Comparison of ENCODE assay signal across 17 mouse cellular contexts in the genomic region with DNA sequence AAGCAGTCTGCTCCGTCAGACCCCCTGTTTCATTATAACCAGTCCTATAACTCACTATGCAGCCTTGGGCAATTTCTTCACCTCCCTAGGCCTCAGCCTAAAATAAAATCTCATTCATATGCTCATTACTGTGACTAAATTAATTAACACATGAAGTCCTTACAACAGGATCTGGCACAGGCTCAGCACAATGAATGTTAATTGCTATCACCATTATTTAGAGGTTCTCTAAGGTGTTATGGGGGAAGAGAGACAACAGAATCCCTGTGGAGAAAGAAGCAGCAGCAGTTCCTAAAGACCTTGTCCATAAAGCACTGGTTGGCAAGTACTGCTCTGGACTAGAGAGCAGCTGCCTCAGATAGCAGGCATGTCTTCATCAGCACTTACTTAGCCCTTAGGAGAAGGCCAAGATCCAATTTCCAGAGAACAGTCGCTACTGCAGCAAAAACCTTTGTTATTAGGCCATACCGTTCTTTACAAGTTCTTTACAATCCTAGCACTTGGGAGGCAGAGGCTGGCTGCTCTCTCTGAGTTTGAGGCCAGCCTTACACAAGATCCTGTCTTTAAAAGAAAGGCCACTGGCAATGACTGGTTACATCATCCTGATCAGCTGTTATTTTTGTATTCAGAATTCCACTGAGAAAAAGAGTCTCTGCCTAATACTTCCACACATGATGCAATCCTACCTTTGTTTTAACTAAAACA. TPM values are rescaled to one million over a fixed set of nuclear protein-coding genes. Genes with fewer than 3 reads are reported as not detected.
DNase-seq lines count a peak whose midpoint lies in the region; ATAC-seq and TF ChIP-seq lines count a peak whose summit lies in the region.
"Had no signal": no experiment of that assay in that cellular context is flagged by ENCODE, and none has a peak within 500 bp of the region (broad histone marks: within the 10 kb centered on the region; RNA-seq: fewer than 3 reads in every experiment).

No protein-coding gene starts in this region.

- H3K27me3 ChIP-seq in heart, postnatal 0 days (ENCODE audit: control insufficient read depth, insufficient read depth, low read length), result no peaks in the 10 kb centered on the region
- H3K27me3 ChIP-seq in midbrain, postnatal 0 days (ENCODE audit: insufficient read depth, low read length), result no peaks in the 10 kb centered on the region
- H3K27me3 ChIP-seq in midbrain, embryonic 11.5 days (ENCODE audit: control insufficient read depth, insufficient read depth, low read length), result no peaks in the 10 kb centered on the region
- H3K27me3 ChIP-seq in forebrain, embryonic 13.5 days, result no peaks in the 10 kb centered on the region
- H3K27me3 ChIP-seq in neural tube, embryonic 15.5 days (replicated peaks), result no peaks in the 10 kb centered on the region

- no peak for ATAC-seq in heart, postnatal 0 days (ENCODE audit: insufficient read depth, low read depth)
- ATAC-seq in midbrain, postnatal 0 days (ENCODE audit: low FRiP score), result no peak
- no peak for ATAC-seq in midbrain, embryonic 11.5 days (ENCODE audit: low FRiP score)
- ATAC-seq in forebrain, embryonic 13.5 days, result 0 out of 2 replicates have a peak, but pooled peaks have one; percentile 17
- ATAC-seq in neural tube, embryonic 15.5 days (ENCODE audit: low FRiP score), result no peak

- intact Hi-C loops in heart, postnatal 14 days (cut with DNase I), result loop anchor here (10.0 kb wide), 1 partner anchor 289 kb away; a partner anchor contains a TSS

- no peak for TF ChIP-seq EP300 in heart, postnatal 0 days (IDR thresholded peaks at IDR 0.05; ENCODE audit: low read depth)

- peaks cover 8% of the 10 kb centered on the region for H3K36me3 ChIP-seq in heart, postnatal 0 days (replicated peaks; ENCODE audit: control insufficient read depth, insufficient read depth, low read length)
- 0 out of 2 replicates have a peak, but pooled peaks cover 4% of the 10 kb centered on the region for H3K36me3 ChIP-seq in midbrain, postnatal 0 days (ENCODE audit: insufficient read depth, low read length)
- H3K36me3 ChIP-seq in midbrain, embryonic 11.5 days (ENCODE audit: control insufficient read depth, insufficient read depth, low read length), result 0 out of 2 replicates have a peak, but pooled peaks cover 3% of the 10 kb centered on the region
- peaks cover 8% of the 10 kb centered on the region for H3K36me3 ChIP-seq in forebrain, embryonic 13.5 days (ENCODE audit: poor library complexity, severe bottlenecking)
- peaks cover 9% of the 10 kb centered on the region for H3K36me3 ChIP-seq in neural tube, embryonic 15.5 days

- H3K9ac ChIP-seq in heart, postnatal 0 days (replicated peaks; ENCODE audit: low read depth, low read length), result peak overlapping the region; percentile 23; the same call in 1 of the 2 replicates
- H3K9ac ChIP-seq in midbrain, postnatal 0 days (replicated peaks; ENCODE audit: low read length, poor library complexity, severe bottlenecking), result no peak overlapping the region
- H3K9ac ChIP-seq in midbrain, embryonic 11.5 days (ENCODE audit: low read length), result no peak overlapping the region
- H3K9ac ChIP-seq in forebrain, embryonic 13.5 days, result no peak overlapping the region
- no peak overlapping the region for H3K9ac ChIP-seq in neural tube, embryonic 15.5 days (replicated peaks)

- H3K4me1 ChIP-seq in heart, postnatal 0 days (ENCODE audit: control insufficient read depth, insufficient read depth), result peaks cover 26% of the 10 kb centered on the region
- peaks cover 7% of the 10 kb centered on the region; the same call in 1 of the 2 replicates for H3K4me1 ChIP-seq in midbrain, postnatal 0 days (ENCODE audit: insufficient read depth, low read length)
- peaks cover 14% of the 10 kb centered on the region for H3K4me1 ChIP-seq in midbrain, embryonic 11.5 days (ENCODE audit: control insufficient read depth, insufficient read depth, low read length)
- H3K4me1 ChIP-seq in forebrain, embryonic 13.5 days, result peaks cover 67% of the 10 kb centered on the region
- H3K4me1 ChIP-seq in neural tube, embryonic 15.5 days, result peaks cover 55% of the 10 kb centered on the region

- H3K9me3 ChIP-seq in heart, postnatal 0 days (replicated peaks; ENCODE audit: control insufficient read depth, low read length), result no peaks in the 10 kb centered on the region
- H3K9me3 ChIP-seq in midbrain, postnatal 0 days (ENCODE audit: low read length), result no peaks in the 10 kb centered on the region
- H3K9me3 ChIP-seq in midbrain, embryonic 11.5 days (ENCODE audit: control insufficient read depth, low read length), result no peaks in the 10 kb centered on the region
- no peaks in the 10 kb centered on the region for H3K9me3 ChIP-seq in forebrain, embryonic 13.5 days (replicated peaks)
- no peaks in the 10 kb centered on the region for H3K9me3 ChIP-seq in neural tube, embryonic 15.5 days (replicated peaks)

- 55% methylated on average over 3 of the region's 3 CpGs for WGBS in heart, postnatal 0 days
- 21% methylated on average over 3 of the region's 3 CpGs for WGBS in midbrain, postnatal 0 days
- 24% methylated on average over 3 of the region's 3 CpGs for WGBS in midbrain, embryonic 11.5 days
- 17% methylated on average over 3 of the region's 3 CpGs for WGBS in forebrain, embryonic 13.5 days
- 12% methylated on average over 3 of the region's 3 CpGs for WGBS in neural tube, embryonic 15.5 days

- no peak for DNase-seq in heart, postnatal 0 days (ENCODE audit: low spot score)
- DNase-seq in heart, postnatal 14 days, result no peak
- DNase-seq in midbrain, postnatal 0 days (ENCODE audit: low spot score), result peak; percentile 43
- no peak for DNase-seq in midbrain, embryonic 11.5 days (ENCODE audit: low spot score, missing footprints)
- DNase-seq in testis, postnatal 14 days (ENCODE audit: low spot score), result no peak
- no peak for DNase-seq in left cerebral cortex, adult 18-20 months (ENCODE audit: low spot score in 2 of 2)
- DNase-seq: adrenal gland, adult 2 months had no signal

- no peak overlapping the region for H3K4me3 ChIP-seq in heart, postnatal 0 days (ENCODE audit: low read depth, low read length)
- H3K4me3 ChIP-seq in midbrain, postnatal 0 days (ENCODE audit: low read depth, low read length), result no peak overlapping the region
- no peak overlapping the region for H3K4me3 ChIP-seq in midbrain, embryonic 11.5 days (ENCODE audit: low read depth, low read length)
- H3K4me3 ChIP-seq in forebrain, embryonic 13.5 days, result no peak overlapping the region
- no peak overlapping the region for H3K4me3 ChIP-seq in neural tube, embryonic 15.5 days (replicated peaks)

- no peak overlapping the region for H3K4me2 ChIP-seq in heart, postnatal 0 days (ENCODE audit: low read depth, low read length)
- no peak overlapping the region for H3K4me2 ChIP-seq in midbrain, postnatal 0 days (ENCODE audit: low read depth, low read length, poor library complexity, severe bottlenecking)
- H3K4me2 ChIP-seq in midbrain, embryonic 11.5 days, result no peak overlapping the region
- H3K4me2 ChIP-seq in forebrain, embryonic 13.5 days, result peak overlapping the region; percentile 6; the same call in 1 of the 2 replicates
- no peak overlapping the region for H3K4me2 ChIP-seq in neural tube, embryonic 15.5 days

- no peak for TF ChIP-seq CTCF in heart, postnatal 0 days (IDR thresholded peaks at IDR 0.05; ENCODE audit: low read depth)
- TF ChIP-seq CTCF in midbrain, postnatal 0 days (IDR thresholded peaks at IDR 0.05), result no peak

- peak overlapping the region; percentile 20; the same call in 1 of the 2 replicates for H3K27ac ChIP-seq in heart, postnatal 0 days (ENCODE audit: low read depth)
- H3K27ac ChIP-seq in midbrain, postnatal 0 days (ENCODE audit: low read depth, low read length), result no peak overlapping the region
- H3K27ac ChIP-seq in midbrain, embryonic 11.5 days (ENCODE audit: low read depth, low read length), result no peak overlapping the region
- H3K27ac ChIP-seq in forebrain, embryonic 13.5 days, result peak overlapping the region; percentile 87
- H3K27ac ChIP-seq in neural tube, embryonic 15.5 days (replicated peaks), result peak overlapping the region; percentile 41; the same call in 1 of the 2 replicates
- H3K27ac ChIP-seq: kidney, postnatal 0 days had no signal

RNA-seq across cellular contexts. Expression of a gene that starts 4.6 kb away (rescaled TPM):
- total RNA-seq in heart, postnatal 0 days (2014; rRNA removed; ENCODE audit: low replicate concordance), result 8.7 and 9.4 TPM in 2 replicates
- 7.7 and 7.8 TPM in 2 replicates for polyA plus RNA-seq in heart, postnatal 0 days (2015; fragmentation: Nextera tagmentation; extraction: Ambion mirVana)
- total RNA-seq in heart, postnatal 14 days (2021), result 10 to 100 TPM; 10.2 to 11.1 TPM
- 8.8 and 10.7 TPM in 2 replicates for total RNA-seq in midbrain, postnatal 0 days (2014; rRNA removed)
- polyA plus RNA-seq in midbrain, postnatal 0 days (2015; fragmentation: Nextera tagmentation; extraction: Ambion mirVana), result 3.8 and 4.7 TPM in 2 replicates
- 12.5 and 13.3 TPM in 2 replicates for polyA plus RNA-seq in midbrain, embryonic 11.5 days (2014; fragmentation: Nextera tagmentation; extraction: Ambion mirVana)
- polyA plus RNA-seq in forebrain, embryonic 13.5 days (2015; fragmentation: Nextera tagmentation; extraction: Ambion mirVana), result 12.0 and 12.4 TPM in 2 replicates
- 7.3 and 8.7 TPM in 2 replicates for polyA plus RNA-seq in neural tube, embryonic 15.5 days (2015; fragmentation: Nextera tagmentation; extraction: Ambion mirVana)
- 10 to 100 TPM; 17.4 to 20.2 TPM for total RNA-seq in left cerebral cortex, adult 18-20 months (2021)

RNA-seq across cellular contexts. Expression of a gene that starts 20.2 kb away (rescaled TPM):
- total RNA-seq in heart, postnatal 0 days (2014; rRNA removed; ENCODE audit: low replicate concordance), result not detected in 2 replicates
- polyA plus RNA-seq in heart, postnatal 0 days (2015; fragmentation: Nextera tagmentation; extraction: Ambion mirVana), result not detected in 2 replicates
- not detected for total RNA-seq in heart, postnatal 14 days (2021)
- total RNA-seq in midbrain, postnatal 0 days (2014; rRNA removed), result not detected in 2 replicates
- polyA plus RNA-seq in midbrain, postnatal 0 days (2015; fragmentation: Nextera tagmentation; extraction: Ambion mirVana), result not detected in 2 replicates
- not detected in 2 replicates for polyA plus RNA-seq in midbrain, embryonic 11.5 days (2014; fragmentation: Nextera tagmentation; extraction: Ambion mirVana)
- polyA plus RNA-seq in forebrain, embryonic 13.5 days (2015; fragmentation: Nextera tagmentation; extraction: Ambion mirVana), result not detected in 2 replicates
- polyA plus RNA-seq in neural tube, embryonic 15.5 days (2015; fragmentation: Nextera tagmentation; extraction: Ambion mirVana), result not detected in 2 replicates
- total RNA-seq in left cerebral cortex, adult 18-20 months (2021), result not detected
- total RNA-seq: adrenal gland, adult 2 months; common myeloid progenitor, adult 5-6 weeks; heart, adult 8-10 months; layer of hippocampus, postnatal 14 days; megakaryocyte-erythroid progenitor cell, adult 5-6 weeks; neutrophil, adult 5-6 weeks had no signal
- polyA plus RNA-seq: adrenal gland, adult 2 months; kidney, postnatal 0 days; limb, embryonic 14.5 days; stomach, embryonic 16.5 days had no signal

RNA-seq across cellular contexts. Expression of a gene that starts 45.2 kb away (rescaled TPM):
- total RNA-seq in heart, postnatal 0 days (2014; rRNA removed; ENCODE audit: low replicate concordance), result 8.1 and 10.5 TPM in 2 replicates
- 4.4 TPM in 2 replicates for polyA plus RNA-seq in heart, postnatal 0 days (2015; fragmentation: Nextera tagmentation; extraction: Ambion mirVana)
- total RNA-seq in heart, postnatal 14 days (2021), result 1 to 10 TPM; 8.1 to 9.7 TPM
- total RNA-seq in midbrain, postnatal 0 days (2014; rRNA removed), result 10.1 and 10.6 TPM in 2 replicates
- 3.7 TPM in 2 replicates for polyA plus RNA-seq in midbrain, postnatal 0 days (2015; fragmentation: Nextera tagmentation; extraction: Ambion mirVana)
- 14.3 and 14.8 TPM in 2 replicates for polyA plus RNA-seq in midbrain, embryonic 11.5 days (2014; fragmentation: Nextera tagmentation; extraction: Ambion mirVana)
- 9.4 and 10.4 TPM in 2 replicates for polyA plus RNA-seq in forebrain, embryonic 13.5 days (2015; fragmentation: Nextera tagmentation; extraction: Ambion mirVana)
- polyA plus RNA-seq in neural tube, embryonic 15.5 days (2015; fragmentation: Nextera tagmentation; extraction: Ambion mirVana), result 4.3 and 5.2 TPM in 2 replicates
- total RNA-seq in left cerebral cortex, adult 18-20 months (2021), result 10 to 100 TPM; 15.7 to 17.2 TPM

RNA-seq across cellular contexts. Expression of a gene that starts 46.8 kb away (rescaled TPM):
- total RNA-seq in heart, postnatal 0 days (2014; rRNA removed; ENCODE audit: low replicate concordance), result 12.8 and 18.5 TPM in 2 replicates
- polyA plus RNA-seq in heart, postnatal 0 days (2015; fragmentation: Nextera tagmentation; extraction: Ambion mirVana), result 32.0 and 32.3 TPM in 2 replicates
- total RNA-seq in heart, postnatal 14 days (2021), result 10 to 100 TPM; 26.4 to 31.0 TPM
- 15.1 and 16.0 TPM in 2 replicates for total RNA-seq in midbrain, postnatal 0 days (2014; rRNA removed)
- 29.0 and 30.1 TPM in 2 replicates for polyA plus RNA-seq in midbrain, postnatal 0 days (2015; fragmentation: Nextera tagmentation; extraction: Ambion mirVana)
- polyA plus RNA-seq in midbrain, embryonic 11.5 days (2014; fragmentation: Nextera tagmentation; extraction: Ambion mirVana), result 9.7 and 10.0 TPM in 2 replicates
- 19.0 and 20.0 TPM in 2 replicates for polyA plus RNA-seq in forebrain, embryonic 13.5 days (2015; fragmentation: Nextera tagmentation; extraction: Ambion mirVana)
- polyA plus RNA-seq in neural tube, embryonic 15.5 days (2015; fragmentation: Nextera tagmentation; extraction: Ambion mirVana), result 25.3 and 25.4 TPM in 2 replicates
- 10 to 100 TPM; 13.2 to 13.5 TPM for total RNA-seq in left cerebral cortex, adult 18-20 months (2021)

Comparison
In these comparisons a context has a peak if more than half of its experiments do, and no peak if none do; other contexts are left out.
1. H3K27ac ChIP-seq: peak in heart, postnatal 0 days (single experiment), forebrain, embryonic 13.5 days (single experiment) and neural tube, embryonic 15.5 days (single experiment); none in midbrain, postnatal 0 days (single experiment) and midbrain, embryonic 11.5 days (single experiment).